Mouse (Mus musculus) midbrain, embryonic 14.5 days (tissue): Measurements from ENCODE around the gene Ntan1. TPM values are rescaled to one million over a fixed set of nuclear protein-coding genes. Genes with fewer than 3 reads are reported as not detected.
"Not testable (repeated sequence)": the region's sequence is repeated elsewhere in the genome, so short reads cannot be mapped to it uniquely, and the experiment has no call there.

ENCODE experiments used
- ATAC-seq: fragments of 200-750 bp; cut with Nextera tagmentation; 2 replicates; pipeline ENCODE4 v1.8.0; 2017; ENCODE audit warnings: moderate number of reproducible peaks, moderate library complexity; ENCODE audit not compliant: low FRiP score, low TSS enrichment
- DNase-seq: peaks from one replicate; pipeline ENCODE4 v3.0.0-alpha.2; 2015
- H3K27ac ChIP-seq: fragments of 300-500 bp; sonication (generic); replicated peaks from 2 replicates; pipeline ENCODE4 v1.5.1; 2014; ENCODE audit warnings: mild to moderate bottlenecking, low read depth, low read length, moderate library complexity
- H3K27me3 ChIP-seq: fragments of 300-500 bp; sonication (generic); 2 replicates; pipeline ENCODE4 v1.6.1; 2014; ENCODE audit warnings: low read length, control low read depth, mixed read lengths; ENCODE audit not compliant: control insufficient read depth, insufficient read depth
- H3K36me3 ChIP-seq: fragments of 300-500 bp; sonication (generic); 2 replicates; pipeline ENCODE4 v1.6.1; 2014; ENCODE audit warnings: low read length, control low read depth; ENCODE audit not compliant: control insufficient read depth, insufficient read depth
- H3K4me1 ChIP-seq: fragments of 300-500 bp; sonication (generic); 2 replicates; pipeline ENCODE4 v1.6.1; 2014; ENCODE audit warnings: mild to moderate bottlenecking, antibody characterized with exemption, low read length, control low read depth; ENCODE audit not compliant: control insufficient read depth, insufficient read depth
- H3K4me2 ChIP-seq: fragments of 300-500 bp; sonication (generic); 2 replicates; pipeline ENCODE4 v1.6.1; 2014; ENCODE audit warnings: mild to moderate bottlenecking, low read length, moderate library complexity
- H3K4me3 ChIP-seq: fragments of 300-500 bp; sonication (generic); replicated peaks from 2 replicates; pipeline ENCODE4 v1.5.1; 2014; ENCODE audit warnings: low read depth, low read length
- H3K9ac ChIP-seq: fragments of 300-500 bp; sonication (generic); replicated peaks from 2 replicates; pipeline ENCODE4 v1.6.1; 2014; ENCODE audit warnings: mild to moderate bottlenecking, low read length, moderate library complexity
- H3K9me3 ChIP-seq: fragments of 300-500 bp; sonication (generic); 2 replicates; pipeline ENCODE4 v1.6.1; 2016; ENCODE audit warnings: low read length, control low read depth, mixed read lengths; ENCODE audit not compliant: control insufficient read depth
- WGBS: fragments of 180-500 bp; shearing (Covaris S2); extraction: QIAGEN DNeasy Blood & Tissue Kit; methylation state at CpG from one replicate; pipeline ENCODE4 v1.1.7; 2014; 5-methylcytosine and 5-hydroxymethylcytosine counted together
- polyA plus RNA-seq: library from polyadenylated mRNA; unstranded; fragments of >200 nt; fragmentation: Nextera tagmentation; extraction: Ambion mirVana; gene quantifications from 2 replicates; pipeline ENCODE4 v1.2.1, GENCODE M21; 2014

The Ntan1 gene
- polyA plus RNA-seq, 1 experiment from 2014 or later, result 213 TPM

GRCm38 (mm10) chr16:13840956-13841355, 22.3 kb downstream of the Ntan1 start:
- ATAC-seq (no peak), DNase-seq (no peak)
- H3K27ac ChIP-seq, result no peak overlapping the region
- no peaks in the 10 kb centered on the region for H3K4me1 ChIP-seq
- peaks cover 87% of the 10 kb centered on the region for H3K36me3 ChIP-seq
- H3K4me2 ChIP-seq, result no peak overlapping the region
- WGBS, result 91% methylated on average over 3 of the region's 3 CpGs
- no peaks in the 10 kb centered on the region for H3K27me3 ChIP-seq
- H3K4me3 ChIP-seq, result no peak overlapping the region
- no peak overlapping the region for H3K9ac ChIP-seq
- no peaks in the 10 kb centered on the region for H3K9me3 ChIP-seq

- ATAC-seq, result no peak
- DNase-seq, result no peak
- WGBS, result 98% methylated on average over 5 of the region's 5 CpGs
- Histone ChIP-seq H3K4me3 (no peak overlapping the region), H3K4me1 (no peaks in the 10 kb centered on the region), H3K27ac (no peak overlapping the region), H3K36me3 (peaks cover 64% of the 10 kb centered on the region), H3K27me3 (no peaks in the 10 kb centered on the region), H3K4me2 (no peak overlapping the region), H3K9me3 (no peaks in the 10 kb centered on the region), H3K9ac (no peak overlapping the region)
These were observed 26.4 kb downstream of the Ntan1 start for GRCm38 (mm10) chr16:13845031-13845430.

- no peak overlapping the region for H3K4me3 ChIP-seq
- no peak overlapping the region for H3K27ac ChIP-seq
- no peaks in the 10 kb centered on the region for H3K9me3 ChIP-seq
- no peaks in the 10 kb centered on the region for H3K4me1 ChIP-seq
- no peaks in the 10 kb centered on the region for H3K27me3 ChIP-seq
- DNase-seq (no peak), ATAC-seq (no peak)
- H3K36me3 ChIP-seq, result peaks cover 51% of the 10 kb centered on the region
- WGBS, result 100% methylated on average over 1 of the region's 1 CpGs
- no peak overlapping the region for H3K9ac ChIP-seq
- H3K4me2 ChIP-seq, result no peak overlapping the region
These were observed 28.0 kb downstream of the Ntan1 start for GRCm38 (mm10) chr16:13846675-13847074.

- H3K36me3 ChIP-seq, result peaks cover 40% of the 10 kb centered on the region
- no peak overlapping the region for H3K27ac ChIP-seq
- DNase-seq (no peak), ATAC-seq (no peak)
- no peaks in the 10 kb centered on the region for H3K4me1 ChIP-seq
- WGBS, result 88% methylated on average over 2 of the region's 2 CpGs
- no peak overlapping the region for H3K4me2 ChIP-seq
- no peaks in the 10 kb centered on the region for H3K9me3 ChIP-seq
- H3K4me3 ChIP-seq, result no peak overlapping the region
- no peak overlapping the region for H3K9ac ChIP-seq
- H3K27me3 ChIP-seq, result no peaks in the 10 kb centered on the region
These were observed 29.7 kb downstream of the Ntan1 start for GRCm38 (mm10) chr16:13848310-13848709.

- Histone ChIP-seq H3K4me1 (no peaks in the 10 kb centered on the region), H3K4me2 (no peak overlapping the region), H3K9me3 (no peaks in the 10 kb centered on the region), H3K27ac (no peak overlapping the region), H3K27me3 (no peaks in the 10 kb centered on the region), H3K4me3 (no peak overlapping the region), H3K36me3 (peaks cover 33% of the 10 kb centered on the region), H3K9ac (no peak overlapping the region)
- 97% methylated on average over 4 of the region's 4 CpGs for WGBS
- DNase-seq (no peak), ATAC-seq (no peak)
These were observed 32.8 kb downstream of the Ntan1 start for GRCm38 (mm10) chr16:13851446-13851845.

- H3K9ac ChIP-seq, result no peak overlapping the region
These were observed 35.2 kb downstream of the Ntan1 start for GRCm38 (mm10) chr16:13853886-13854285.

GRCm38 (mm10) chr16:13866076-13866475, 47.4 kb downstream of the Ntan1 start:
- no peak for ATAC-seq
- DNase-seq, result no peak

More at GRCm38 (mm10) chr16:13853886-13854285, 35.2 kb downstream of the Ntan1 start:
- Histone ChIP-seq H3K9me3 (no peaks in the 10 kb centered on the region), H3K4me2 (no peak overlapping the region), H3K4me1 (no peaks in the 10 kb centered on the region), H3K27me3 (no peaks in the 10 kb centered on the region), H3K36me3 (peaks cover 32% of the 10 kb centered on the region), H3K4me3 (no peak overlapping the region), H3K27ac (no peak overlapping the region)
- WGBS, result 96% methylated on average over 4 of the region's 4 CpGs
- ATAC-seq (no peak), DNase-seq (no peak)

GRCm38 (mm10) chr16:13866616-13867015, 48.0 kb downstream of the Ntan1 start:
- DNase-seq, result no peak
- Histone ChIP-seq H3K4me2 (no peak overlapping the region), H3K27me3 (no peaks in the 10 kb centered on the region), H3K9me3 (no peaks in the 10 kb centered on the region), H3K4me3 (no peak overlapping the region), H3K4me1 (no peaks in the 10 kb centered on the region), H3K9ac (no peak overlapping the region), H3K36me3 (peaks cover 15% of the 10 kb centered on the region; the same call in 1 of the 2 replicates), H3K27ac (no peak overlapping the region)
- 91% methylated on average over 5 of the region's 5 CpGs for WGBS
- no peak for ATAC-seq

More at GRCm38 (mm10) chr16:13866076-13866475, 47.4 kb downstream of the Ntan1 start:
- no peak overlapping the region for H3K9ac ChIP-seq
- no peaks in the 10 kb centered on the region for H3K4me1 ChIP-seq
- no peak overlapping the region for H3K27ac ChIP-seq
- H3K36me3 ChIP-seq, result peaks cover 11% of the 10 kb centered on the region; the same call in 1 of the 2 replicates
- H3K9me3 ChIP-seq, result no peaks in the 10 kb centered on the region
- H3K4me3 ChIP-seq, result no peak overlapping the region
- 91% methylated on average over 4 of the region's 4 CpGs for WGBS
- no peaks in the 10 kb centered on the region for H3K27me3 ChIP-seq
- no peak overlapping the region for H3K4me2 ChIP-seq

GRCm38 (mm10) chr16:13867406-13867805, 48.8 kb downstream of the Ntan1 start:
- ATAC-seq (peak; percentile 69), DNase-seq (peak; percentile 46)
- H3K9ac ChIP-seq, H3K4me1 ChIP-seq, H3K27ac ChIP-seq, H3K4me3 ChIP-seq, H3K9me3 ChIP-seq, H3K27me3 ChIP-seq, H3K4me2 ChIP-seq: not testable (repeated sequence)
- H3K36me3 ChIP-seq, result peaks cover 22% of the 10 kb centered on the region
- WGBS, result 9% methylated on average over 5 of the region's 5 CpGs
